Mouse (Mus musculus): ENCODE measurements around the gene Llph. TPM values are rescaled to one million over a fixed set of nuclear protein-coding genes. Genes with fewer than 3 reads are reported as not detected.

The Llph gene
- polyA plus RNA-seq, 1 experiment from 2014 or later, result 68.5 TPM

DNA sequence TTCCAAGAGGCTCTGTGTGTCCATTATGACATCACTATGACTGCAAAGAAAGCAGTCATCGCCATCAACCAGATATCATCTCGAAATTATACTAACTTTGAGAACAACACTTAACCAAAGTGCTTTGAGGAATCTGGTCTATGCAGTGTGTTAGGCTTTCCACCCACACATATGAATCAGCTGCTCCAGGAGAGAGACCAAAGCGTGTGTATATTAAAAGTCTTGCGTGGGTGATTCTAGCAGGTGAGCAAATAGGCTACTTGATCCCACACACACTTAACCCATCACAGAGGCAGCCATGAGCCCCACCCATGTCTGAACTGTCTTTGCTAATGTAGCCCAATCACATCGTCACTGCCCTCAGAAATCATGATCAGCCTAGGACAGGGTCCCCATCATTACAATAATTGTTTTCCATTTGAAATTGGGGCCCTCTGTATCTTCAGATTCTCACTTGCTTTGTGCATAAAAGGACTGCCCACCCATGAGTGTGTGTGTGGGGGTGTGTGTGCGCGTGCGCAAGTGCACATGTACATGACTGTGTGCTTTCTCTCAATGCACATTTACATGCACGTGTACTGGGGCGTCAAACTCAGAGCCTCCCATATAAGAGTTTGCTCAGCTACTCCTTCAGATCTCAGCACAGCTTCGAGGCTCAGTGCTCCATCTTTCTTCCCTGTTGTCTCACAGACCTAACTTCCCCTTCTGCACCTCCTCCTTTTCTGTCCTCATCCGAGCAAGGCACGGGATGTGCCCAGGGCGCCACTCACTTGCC lies 29.6 kb upstream of the Llph start:
- 79% methylated on average over 14 of the region's 14 CpGs for WGBS
- Histone ChIP-seq H3K4me2 (replicated peaks; ENCODE audit: low read depth, low read length) (no peak overlapping the region), H3K36me3 (ENCODE audit: control insufficient read depth, insufficient read depth, low read length) (no peaks in the 10 kb centered on the region), H3K4me3 (ENCODE audit: low read length) (no peak overlapping the region), H3K27ac (ENCODE audit: low read depth, low read length) (no peak overlapping the region), H3K9ac (ENCODE audit: low read depth, low read length) (no peak overlapping the region), H3K4me1 (ENCODE audit: control insufficient read depth, insufficient read depth, low read length) (0 out of 2 replicates have a peak, but pooled peaks cover 4% of the 10 kb centered on the region), H3K27me3 (ENCODE audit: control insufficient read depth, insufficient read depth, low read length) (peaks cover 5% of the 10 kb centered on the region; the same call in 1 of the 2 replicates), H3K9me3 (ENCODE audit: control insufficient read depth, low read length) (no peaks in the 10 kb centered on the region)
- ATAC-seq (ENCODE audit: low FRiP score, low TSS enrichment), result no peak

DNA sequence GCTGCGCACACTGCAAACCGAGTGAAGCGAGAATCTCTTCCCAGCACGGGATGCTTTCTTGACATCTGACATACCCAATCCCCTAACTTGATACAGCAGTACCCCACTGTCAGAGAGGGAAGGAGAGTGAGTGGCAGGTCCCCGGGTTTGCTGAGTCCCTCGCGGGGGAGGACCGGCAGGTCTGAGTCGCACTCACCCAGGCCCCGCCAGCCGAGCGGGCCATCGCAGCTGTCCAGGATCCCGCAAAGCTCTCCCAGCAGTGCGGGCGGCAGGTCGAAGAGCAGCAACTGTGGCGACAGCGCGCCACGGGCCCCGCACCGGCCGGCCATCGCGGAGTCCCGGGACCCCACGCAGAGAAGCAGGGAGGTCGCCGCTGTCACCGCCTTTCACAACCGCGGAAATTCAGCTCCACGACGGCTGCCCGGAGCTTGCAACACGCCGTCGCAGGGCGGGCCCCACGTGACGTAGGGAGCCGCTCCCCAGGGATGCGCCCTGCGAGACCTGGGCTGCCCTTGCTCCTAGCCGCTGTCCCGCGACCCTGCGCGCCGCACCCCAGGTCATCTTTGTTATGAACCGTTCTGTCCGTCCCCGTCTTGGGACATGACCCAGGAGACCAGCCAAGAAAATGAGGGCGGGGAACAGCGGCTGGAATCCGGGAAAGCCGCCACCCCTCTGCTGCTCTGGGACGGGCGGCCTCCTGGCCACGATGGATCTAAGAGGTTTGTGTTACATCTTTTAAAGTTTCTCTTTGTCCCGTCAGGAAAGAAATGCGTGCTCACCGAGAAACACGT lies 25.5 kb upstream of the Llph start, which contains the start of gene Tmbim4:
TSS of gene Tmbim4 (plus strand) at position 460 of the 791 bp plus-strand sequence.
- H3K9ac ChIP-seq (ENCODE audit: low read depth, low read length), result peak within 1 kb of the TSS; percentile 53
- H3K9me3 ChIP-seq (ENCODE audit: control insufficient read depth, low read length), result no peaks in the 10 kb centered on the region
- H3K4me2 ChIP-seq (replicated peaks; ENCODE audit: low read depth, low read length), result peak within 1 kb of the TSS; percentile 93
- peak within 1 kb of the TSS; percentile 51 for H3K4me3 ChIP-seq (ENCODE audit: low read length)
- WGBS, result 1% methylated on average over 65 of the region's 65 CpGs
- H3K27ac ChIP-seq (ENCODE audit: low read depth, low read length), result no peak within 1 kb of the TSS
- 0 out of 2 replicates have a peak, but pooled peaks cover 8% of the 10 kb centered on the region for H3K4me1 ChIP-seq (ENCODE audit: control insufficient read depth, insufficient read depth, low read length)
- peak; percentile 77 for ATAC-seq (ENCODE audit: low FRiP score, low TSS enrichment)
- peaks cover 5% of the 10 kb centered on the region; the same call in 1 of the 2 replicates for H3K27me3 ChIP-seq (ENCODE audit: control insufficient read depth, insufficient read depth, low read length)
- H3K36me3 ChIP-seq (ENCODE audit: control insufficient read depth, insufficient read depth, low read length), result no peaks in the 10 kb centered on the region

DNA sequence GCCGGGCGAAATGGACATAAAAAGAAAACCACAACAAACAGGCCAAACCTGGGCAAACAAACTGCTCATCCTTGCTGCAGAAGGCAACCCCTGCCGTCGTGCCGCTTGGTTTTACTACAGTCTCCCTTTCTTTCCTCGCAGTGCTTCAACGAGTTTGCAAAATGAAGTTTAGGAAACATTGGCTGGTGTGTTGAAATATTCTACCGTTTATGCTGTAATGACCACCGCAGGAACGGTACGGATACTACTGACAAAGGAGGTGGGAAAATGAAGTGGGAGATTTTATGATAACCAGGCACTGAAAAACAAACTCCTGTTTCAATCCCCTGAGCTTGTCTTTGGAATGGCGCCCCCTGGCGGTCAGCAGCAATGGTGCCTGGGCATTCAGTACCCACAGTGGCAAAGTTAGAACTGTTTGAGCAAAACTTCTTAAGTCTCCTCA lies 24.9 kb upstream of the Llph start, which contains the start of gene Irak3:
TSS of gene Irak3 (minus strand) at position 170 of the 442 bp plus-strand sequence.
- Histone ChIP-seq H3K27me3 (ENCODE audit: control insufficient read depth, insufficient read depth, low read length) (peaks cover 5% of the 10 kb centered on the region; the same call in 1 of the 2 replicates), H3K36me3 (ENCODE audit: control insufficient read depth, insufficient read depth, low read length) (no peaks in the 10 kb centered on the region), H3K9ac (ENCODE audit: low read depth, low read length) (peak within 1 kb of the TSS; percentile 53), H3K4me2 (replicated peaks; ENCODE audit: low read depth, low read length) (peak within 1 kb of the TSS; percentile 93), H3K9me3 (ENCODE audit: control insufficient read depth, low read length) (no peaks in the 10 kb centered on the region), H3K4me1 (ENCODE audit: control insufficient read depth, insufficient read depth, low read length) (0 out of 2 replicates have a peak, but pooled peaks cover 8% of the 10 kb centered on the region), H3K27ac (ENCODE audit: low read depth, low read length) (no peak within 1 kb of the TSS), H3K4me3 (ENCODE audit: low read length) (peak within 1 kb of the TSS; percentile 51)
- no peak for ATAC-seq (ENCODE audit: low FRiP score, low TSS enrichment)
- 3% methylated on average over 13 of the region's 13 CpGs for WGBS

DNA sequence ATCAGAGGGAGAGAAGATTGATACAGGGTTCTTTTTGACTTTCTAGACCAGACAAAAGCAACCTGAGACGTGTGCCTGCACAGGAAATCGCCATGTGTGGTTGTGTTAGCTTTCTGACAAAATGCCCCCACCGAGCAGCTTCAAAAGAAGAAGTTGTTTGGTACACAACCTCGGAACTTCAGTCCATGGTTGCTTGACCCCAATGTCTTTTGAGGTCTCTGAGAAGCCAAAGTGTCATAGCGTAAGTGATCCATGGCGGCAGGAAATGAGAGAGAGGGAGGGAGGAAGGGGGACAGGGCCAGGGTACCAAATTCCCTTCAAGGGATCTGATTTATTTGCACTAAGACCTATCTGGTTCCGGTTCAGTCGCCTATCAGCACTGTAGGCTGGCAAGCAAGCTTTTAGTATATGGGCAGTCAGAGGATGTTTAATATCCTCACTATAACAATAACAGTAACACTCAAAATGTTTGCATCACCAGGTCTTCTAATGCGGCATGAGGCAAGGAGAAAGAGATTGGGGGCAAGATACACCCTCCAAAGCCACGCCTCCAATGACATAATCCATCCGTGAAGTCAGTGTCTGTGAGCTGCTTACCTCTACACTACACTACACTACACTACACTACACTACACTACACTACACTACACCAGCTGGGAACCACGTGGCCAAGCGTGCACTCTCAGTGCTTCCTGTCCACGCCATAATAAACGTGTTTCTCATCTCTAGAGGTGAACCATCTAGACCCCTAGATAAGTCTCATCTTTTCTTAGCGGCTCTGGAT lies 24.2 kb upstream of the Llph start:
- Histone ChIP-seq H3K36me3 (ENCODE audit: control insufficient read depth, insufficient read depth, low read length) (no peaks in the 10 kb centered on the region), H3K4me2 (replicated peaks; ENCODE audit: low read depth, low read length) (peak overlapping the region; percentile 93; the same call in 1 of the 2 replicates), H3K9me3 (ENCODE audit: control insufficient read depth, low read length) (no peaks in the 10 kb centered on the region), H3K27ac (ENCODE audit: low read depth, low read length) (no peak overlapping the region), H3K9ac (ENCODE audit: low read depth, low read length) (no peak overlapping the region), H3K27me3 (ENCODE audit: control insufficient read depth, insufficient read depth, low read length) (peaks cover 5% of the 10 kb centered on the region; the same call in 1 of the 2 replicates), H3K4me1 (ENCODE audit: control insufficient read depth, insufficient read depth, low read length) (0 out of 2 replicates have a peak, but pooled peaks cover 8% of the 10 kb centered on the region), H3K4me3 (ENCODE audit: low read length) (peak overlapping the region; percentile 51)
- 64% methylated on average over 16 of the region's 16 CpGs for WGBS
- 0 out of 2 replicates have a peak, but pooled peaks have one; percentile 30 for ATAC-seq (ENCODE audit: low FRiP score, low TSS enrichment)

DNA sequence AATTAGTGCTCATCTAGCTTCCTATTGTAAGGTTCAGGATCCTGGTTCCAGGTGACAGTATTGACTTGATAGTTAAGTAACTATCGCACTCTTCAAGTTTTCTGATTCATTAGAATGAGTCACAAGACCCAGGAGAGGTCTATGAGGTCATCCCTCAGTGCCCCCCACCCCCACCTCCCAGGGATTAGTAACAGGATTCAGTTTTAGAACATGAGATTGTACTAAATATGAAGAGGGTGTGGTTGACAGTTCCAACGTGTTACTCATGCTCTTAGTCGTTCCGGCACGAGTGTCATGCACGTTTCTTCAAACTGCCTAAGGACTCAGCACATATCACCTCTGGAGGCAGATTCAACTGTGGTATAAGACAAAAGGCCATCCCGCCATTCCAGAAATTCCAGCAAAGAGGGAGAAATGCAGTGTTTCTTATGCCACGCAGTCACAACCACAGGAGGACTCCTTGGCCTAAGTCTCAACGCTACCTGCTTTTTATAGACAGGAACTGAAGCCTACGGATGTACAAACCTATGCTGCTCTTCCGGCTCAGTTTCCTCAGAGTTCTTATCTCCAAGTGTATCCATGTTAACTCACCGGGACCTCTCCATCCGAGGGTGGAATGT lies 22.2 kb upstream of the Llph start:
- peaks cover 5% of the 10 kb centered on the region; the same call in 1 of the 2 replicates for H3K27me3 ChIP-seq (ENCODE audit: control insufficient read depth, insufficient read depth, low read length)
- peaks cover 13% of the 10 kb centered on the region; the same call in 1 of the 2 replicates for H3K4me1 ChIP-seq (ENCODE audit: control insufficient read depth, insufficient read depth, low read length)
- H3K4me3 ChIP-seq (ENCODE audit: low read length), result no peak overlapping the region
- no peak overlapping the region for H3K4me2 ChIP-seq (replicated peaks; ENCODE audit: low read depth, low read length)
- H3K9me3 ChIP-seq (ENCODE audit: control insufficient read depth, low read length), result no peaks in the 10 kb centered on the region
- no peak for ATAC-seq (ENCODE audit: low FRiP score, low TSS enrichment)
- no peak overlapping the region for H3K9ac ChIP-seq (ENCODE audit: low read depth, low read length)
- no peaks in the 10 kb centered on the region for H3K36me3 ChIP-seq (ENCODE audit: control insufficient read depth, insufficient read depth, low read length)
- 86% methylated on average over 13 of the region's 13 CpGs for WGBS
- H3K27ac ChIP-seq (ENCODE audit: low read depth, low read length), result no peak overlapping the region

DNA sequence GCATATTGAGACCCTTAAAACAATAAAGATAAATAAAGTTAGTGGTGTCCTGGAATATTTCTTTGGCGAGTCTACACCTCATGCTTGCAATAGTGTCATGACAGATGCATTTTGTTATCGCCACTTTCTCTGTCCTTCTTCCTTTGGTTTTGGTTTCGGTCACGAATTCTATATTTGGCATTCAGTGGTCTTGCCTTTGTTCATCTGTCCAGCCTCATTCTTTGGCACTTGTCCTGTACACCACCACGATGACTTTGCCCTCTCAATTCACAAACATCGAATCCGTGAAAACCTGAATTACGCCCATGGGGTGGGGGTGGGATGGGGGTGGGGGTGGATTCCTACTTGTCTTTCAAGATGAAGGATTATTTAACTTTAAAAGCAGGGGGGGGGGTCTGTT lies 18.9 kb upstream of the Llph start:
- no peak overlapping the region for H3K4me3 ChIP-seq (ENCODE audit: low read length)
- 88% methylated on average over 8 of the region's 8 CpGs for WGBS
- H3K4me2 ChIP-seq (replicated peaks; ENCODE audit: low read depth, low read length), result no peak overlapping the region
- H3K9ac ChIP-seq (ENCODE audit: low read depth, low read length), result no peak overlapping the region
- no peaks in the 10 kb centered on the region for H3K27me3 ChIP-seq (ENCODE audit: control insufficient read depth, insufficient read depth, low read length)
- H3K4me1 ChIP-seq (ENCODE audit: control insufficient read depth, insufficient read depth, low read length), result peaks cover 9% of the 10 kb centered on the region; the same call in 1 of the 2 replicates
- H3K27ac ChIP-seq (ENCODE audit: low read depth, low read length), result no peak overlapping the region
- no peaks in the 10 kb centered on the region for H3K36me3 ChIP-seq (ENCODE audit: control insufficient read depth, insufficient read depth, low read length)
- ATAC-seq (ENCODE audit: low FRiP score, low TSS enrichment), result no peak
- peaks cover 5% of the 10 kb centered on the region; the same call in 1 of the 2 replicates for H3K9me3 ChIP-seq (ENCODE audit: control insufficient read depth, low read length)

DNA sequence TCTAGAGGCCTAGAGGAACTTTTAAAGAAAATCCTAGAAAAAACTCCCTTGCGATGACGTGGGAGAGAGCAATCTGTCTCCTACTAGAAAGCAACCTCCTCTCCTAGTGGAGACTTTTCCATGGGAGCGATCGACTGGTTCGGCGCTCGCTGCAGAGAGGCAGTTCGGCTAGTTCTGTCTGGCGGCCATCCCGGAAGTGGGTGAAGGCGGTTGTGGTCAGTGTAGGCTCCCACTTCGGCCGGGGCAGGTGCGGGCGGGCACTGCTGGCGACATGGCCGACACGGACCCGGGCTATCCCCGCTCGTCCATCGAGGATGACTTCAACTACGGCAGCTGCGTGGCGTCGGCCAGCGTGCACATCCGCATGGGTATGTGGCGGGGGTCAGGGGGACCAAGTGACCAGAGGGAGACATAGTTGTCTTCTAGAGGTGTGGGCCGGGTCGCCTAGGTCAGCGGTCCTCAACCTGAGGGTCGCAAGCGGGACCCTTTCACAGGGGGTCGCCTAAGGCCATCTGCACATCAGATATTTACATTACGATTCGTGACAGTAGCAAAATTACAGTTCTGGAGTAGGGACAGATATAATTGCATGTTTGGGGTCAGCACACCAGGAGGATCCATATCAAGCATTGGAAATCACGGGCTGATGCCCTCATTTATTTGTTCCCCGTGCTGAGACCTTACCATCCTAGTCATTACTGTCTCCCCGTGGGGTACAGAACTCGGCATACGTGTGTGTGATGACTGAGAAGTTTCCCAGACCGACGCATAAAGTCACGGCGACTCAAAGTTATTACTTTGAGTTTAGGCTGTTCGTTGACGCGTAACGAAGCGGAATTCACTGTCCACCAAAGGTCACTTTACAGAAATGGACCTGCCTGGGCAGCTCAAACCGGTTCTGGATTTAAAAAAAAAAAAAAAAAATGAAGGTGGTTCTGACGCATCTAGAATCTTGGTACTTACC lies 18.0 kb upstream of the Llph start:
- Histone ChIP-seq H3K27me3 (ENCODE audit: control insufficient read depth, insufficient read depth, low read length) (no peaks in the 10 kb centered on the region), H3K4me2 (replicated peaks; ENCODE audit: low read depth, low read length) (peak overlapping the region; percentile 63), H3K9ac (ENCODE audit: low read depth, low read length) (peak overlapping the region; percentile 74), H3K27ac (ENCODE audit: low read depth, low read length) (no peak overlapping the region), H3K4me1 (ENCODE audit: control insufficient read depth, insufficient read depth, low read length) (peaks cover 9% of the 10 kb centered on the region; the same call in 1 of the 2 replicates), H3K9me3 (ENCODE audit: control insufficient read depth, low read length) (peaks cover 5% of the 10 kb centered on the region; the same call in 1 of the 2 replicates), H3K36me3 (ENCODE audit: control insufficient read depth, insufficient read depth, low read length) (no peaks in the 10 kb centered on the region), H3K4me3 (ENCODE audit: low read length) (peak overlapping the region; percentile 93)
- WGBS, result 2% methylated on average over 53 of the region's 53 CpGs
- ATAC-seq (ENCODE audit: low FRiP score, low TSS enrichment), result peak; percentile 94

Data from kidney, embryonic 14.5 days (tissue).